Mouse (Mus musculus) liver, embryonic 16.5 days (tissue): ENCODE measurements around the gene Rdh1. TPM values are rescaled to one million over a fixed set of nuclear protein-coding genes. Genes with fewer than 3 reads are reported as not detected.

ENCODE experiments used
- ATAC-seq: fragments of 200-750 bp; cut with Nextera tagmentation; 2 replicates; pipeline ENCODE4 v1.8.0; 2017; ENCODE audit warnings: low read depth, mild to moderate bottlenecking, moderate number of reproducible peaks, moderate library complexity
- H3K27ac ChIP-seq: fragments of 300-500 bp; sonication (generic); 2 replicates; pipeline ENCODE4 v1.5.1; 2014; ENCODE audit warnings: mild to moderate bottlenecking, low read length
- H3K27me3 ChIP-seq: fragments of 300-500 bp; sonication (generic); 2 replicates; pipeline ENCODE4 v1.6.1; 2014; ENCODE audit warnings: low read depth, low read length, mixed read lengths; ENCODE audit not compliant: control insufficient read depth, insufficient read depth
- H3K36me3 ChIP-seq: fragments of 300-500 bp; sonication (generic); 2 replicates; pipeline ENCODE4 v1.6.1; 2014; ENCODE audit warnings: mild to moderate bottlenecking; ENCODE audit not compliant: control insufficient read depth, insufficient read depth
- H3K4me1 ChIP-seq: fragments of 300-500 bp; sonication (generic); 2 replicates; pipeline ENCODE4 v1.6.1; 2014; ENCODE audit warnings: low read depth, low read length, mixed read lengths; ENCODE audit not compliant: control insufficient read depth
- H3K4me2 ChIP-seq: fragments of 300-500 bp; sonication (generic); 2 replicates; pipeline ENCODE4 v1.6.1; 2014; ENCODE audit warnings: low read depth, low read length, mixed read lengths
- H3K4me3 ChIP-seq: fragments of 300-500 bp; sonication (generic); 2 replicates; pipeline ENCODE4 v1.5.1; 2014; ENCODE audit warnings: low read depth, mild to moderate bottlenecking, low read length
- H3K9ac ChIP-seq: fragments of 300-500 bp; sonication (generic); 2 replicates; pipeline ENCODE4 v1.6.1; 2014; ENCODE audit warnings: low read depth, low read length
- H3K9me3 ChIP-seq: fragments of 300-500 bp; sonication (generic); replicated peaks from 2 replicates; pipeline ENCODE4 v1.6.1; 2016; ENCODE audit warnings: low read length; ENCODE audit not compliant: control insufficient read depth
- WGBS: fragments of 180-500 bp; shearing (Covaris S2); extraction: QIAGEN DNeasy Blood & Tissue Kit; methylation state at CpG from one replicate; pipeline ENCODE4 v1.1.7; 2014; ENCODE audit not compliant: insufficient replicate concordance; 5-methylcytosine and 5-hydroxymethylcytosine counted together
- polyA plus RNA-seq: library from polyadenylated mRNA; unstranded; fragments of >200 nt; fragmentation: Nextera tagmentation; extraction: Ambion mirVana; gene quantifications from 2 replicates; pipeline ENCODE4 v1.2.1, GENCODE M21; 2015

Gene Rdh1
- polyA plus RNA-seq, 1 experiment from 2014 or later = 0.12 TPM

GRCm38 (mm10) chr10:127739661-127740161 is 19.8 kb upstream of the Rdh1 start:
- under 1% methylated on average over 53 of the region's 55 CpGs for WGBS
- peaks cover 36% of the 10 kb centered on the region for H3K4me1 ChIP-seq

GRCm38 (mm10) chr10:127744661-127745060 is 14.9 kb upstream of the Rdh1 start:
- 67% methylated on average over 5 of the region's 5 CpGs for WGBS

More at GRCm38 (mm10) chr10:127739661-127740161, 19.8 kb upstream of the Rdh1 start:
- ATAC-seq = peak; percentile 25
- H3K27ac ChIP-seq = peak overlapping the region; percentile 70
- H3K4me2 ChIP-seq = peak overlapping the region; percentile 86
- H3K9me3 ChIP-seq = no peaks in the 10 kb centered on the region; the same call in 1 of the 2 replicates
- H3K36me3 ChIP-seq = peaks cover 30% of the 10 kb centered on the region
- peak overlapping the region; percentile 75 for H3K4me3 ChIP-seq
- no peaks in the 10 kb centered on the region for H3K27me3 ChIP-seq
- H3K9ac ChIP-seq = peak overlapping the region; percentile 85

GRCm38 (mm10) chr10:127745886-127746285 is 13.6 kb upstream of the Rdh1 start:
- no peak overlapping the region for H3K4me2 ChIP-seq
- no peak for ATAC-seq
- H3K36me3 ChIP-seq = peaks cover 33% of the 10 kb centered on the region
- WGBS = 55% methylated on average over 5 of the region's 5 CpGs
- H3K4me1 ChIP-seq = peaks cover 3% of the 10 kb centered on the region
- no peak overlapping the region for H3K4me3 ChIP-seq
- H3K27ac ChIP-seq = 0 out of 2 replicates have a peak overlapping the region, but pooled peaks have one; percentile 25
- H3K9ac ChIP-seq = no peak overlapping the region
- no peaks in the 10 kb centered on the region for H3K9me3 ChIP-seq
- no peaks in the 10 kb centered on the region for H3K27me3 ChIP-seq

More at GRCm38 (mm10) chr10:127744661-127745060, 14.9 kb upstream of the Rdh1 start:
- Histone ChIP-seq H3K4me1 (peaks cover 8% of the 10 kb centered on the region), H3K36me3 (peaks cover 33% of the 10 kb centered on the region), H3K27ac (no peak overlapping the region), H3K27me3 (no peaks in the 10 kb centered on the region), H3K4me2 (no peak overlapping the region), H3K9ac (no peak overlapping the region), H3K9me3 (no peaks in the 10 kb centered on the region), H3K4me3 (no peak overlapping the region)
- no peak for ATAC-seq

- no peak for ATAC-seq
- H3K4me1 ChIP-seq = peaks cover 3% of the 10 kb centered on the region
- H3K27me3 ChIP-seq = no peaks in the 10 kb centered on the region
- H3K9me3 ChIP-seq = no peaks in the 10 kb centered on the region
- no peak overlapping the region for H3K4me3 ChIP-seq
- peaks cover 27% of the 10 kb centered on the region for H3K36me3 ChIP-seq
- WGBS = 72% methylated on average over 8 of the region's 8 CpGs
- no peak overlapping the region for H3K4me2 ChIP-seq
- no peak overlapping the region for H3K27ac ChIP-seq
- no peak overlapping the region for H3K9ac ChIP-seq
Observed at GRCm38 (mm10) chr10:127747254-127747653, 12.3 kb upstream of the Rdh1 start.

GRCm38 (mm10) chr10:127748847-127749612 is 10.5 kb upstream of the Rdh1 start:
- peaks cover 3% of the 10 kb centered on the region for H3K4me1 ChIP-seq
- no peaks in the 10 kb centered on the region for H3K9me3 ChIP-seq
- peak overlapping the region; percentile 29 for H3K4me2 ChIP-seq
- H3K36me3 ChIP-seq = peaks cover 9% of the 10 kb centered on the region
- WGBS = 7% methylated on average over 8 of the region's 8 CpGs
- H3K9ac ChIP-seq = no peak overlapping the region
- H3K27me3 ChIP-seq = no peaks in the 10 kb centered on the region
- H3K4me3 ChIP-seq = peak overlapping the region; percentile 23
- peak overlapping the region; percentile 73 for H3K27ac ChIP-seq
- peak; percentile 76 for ATAC-seq

GRCm38 (mm10) chr10:127750136-127750777 is 9.3 kb upstream of the Rdh1 start:
- Histone ChIP-seq H3K27ac (peak overlapping the region; percentile 73), H3K9ac (no peak overlapping the region), H3K4me1 (peaks cover 8% of the 10 kb centered on the region), H3K27me3 (no peaks in the 10 kb centered on the region), H3K4me3 (peak overlapping the region; percentile 19), H3K9me3 (no peaks in the 10 kb centered on the region), H3K36me3 (peaks cover 3% of the 10 kb centered on the region; the same call in 1 of the 2 replicates), H3K4me2 (0 out of 2 replicates have a peak overlapping the region, but pooled peaks have one; percentile 26)
- WGBS = 57% methylated on average over 24 of the region's 24 CpGs
- ATAC-seq = no peak

- no peak within 1 kb of the TSS for H3K9ac ChIP-seq
- ATAC-seq = 0 out of 2 replicates have a peak, but pooled peaks have one; percentile 14
- H3K4me2 ChIP-seq = 0 out of 2 replicates have a peak within 1 kb of the TSS, but pooled peaks have one; percentile 5
- H3K27me3 ChIP-seq = no peaks in the 10 kb centered on the region
- peak within 1 kb of the TSS; percentile 3 for H3K27ac ChIP-seq
- peaks cover 2% of the 10 kb centered on the region; the same call in 1 of the 2 replicates for H3K36me3 ChIP-seq
- peaks cover 15% of the 10 kb centered on the region for H3K4me1 ChIP-seq
- no peaks in the 10 kb centered on the region for H3K9me3 ChIP-seq
- 32% methylated on average over 8 of the region's 8 CpGs for WGBS
- peak within 1 kb of the TSS; percentile 19 for H3K4me3 ChIP-seq
Observed at GRCm38 (mm10) chr10:127751548-127751947, 8.0 kb upstream of the Rdh1 start, which contains the start of gene Gpr182. Gpr182 (minus strand) TSS chr10:127751732.

GRCm38 (mm10) chr10:127754566-127755166 is 4.9 kb upstream of the Rdh1 start:
- 52% methylated on average over 6 of the region's 6 CpGs for WGBS
- Histone ChIP-seq H3K36me3 (no peaks in the 10 kb centered on the region), H3K27ac (peak overlapping the region; percentile 31), H3K4me3 (no peak overlapping the region), H3K4me1 (peaks cover 12% of the 10 kb centered on the region), H3K9ac (no peak overlapping the region), H3K4me2 (no peak overlapping the region), H3K27me3 (no peaks in the 10 kb centered on the region), H3K9me3 (no peaks in the 10 kb centered on the region)
- no peak for ATAC-seq
